Mouse (Mus musculus) lung, embryonic 16.5 days (tissue): Measurements from ENCODE around the gene Wwox. TPM values are rescaled to one million over a fixed set of nuclear protein-coding genes. Genes with fewer than 3 reads are reported as not detected.

Experiments used
- ATAC-seq: fragments of 200-750 bp; cut with Nextera tagmentation; 2 replicates; pipeline ENCODE4 v1.8.0; 2017; ENCODE audit warnings: low read depth, mild to moderate bottlenecking, moderate library complexity
- H3K27ac ChIP-seq: fragments of 300-500 bp; sonication (generic); 2 replicates; pipeline ENCODE4 v1.5.1; 2014; ENCODE audit warnings: mild to moderate bottlenecking, control low read depth, low read length
- H3K27me3 ChIP-seq: fragments of 300-500 bp; sonication (generic); 2 replicates; pipeline ENCODE4 v1.6.1; 2014; ENCODE audit warnings: low read depth, low read length, mixed read lengths; ENCODE audit not compliant: control insufficient read depth, insufficient read depth
- H3K36me3 ChIP-seq: fragments of 300-500 bp; sonication (generic); 2 replicates; pipeline ENCODE4 v1.6.1; 2014; ENCODE audit warnings: low read length; ENCODE audit not compliant: control insufficient read depth, insufficient read depth
- H3K4me1 ChIP-seq: fragments of 300-500 bp; sonication (generic); replicated peaks from 2 replicates; pipeline ENCODE4 v1.6.1; 2014; ENCODE audit warnings: low read length, mixed read lengths; ENCODE audit not compliant: control insufficient read depth, insufficient read depth
- H3K4me2 ChIP-seq: fragments of 300-500 bp; sonication (generic); 2 replicates; pipeline ENCODE4 v1.6.1; 2014; ENCODE audit warnings: low read depth, low read length, control low read depth
- H3K4me3 ChIP-seq: fragments of 300-500 bp; sonication (generic); 2 replicates; pipeline ENCODE4 v1.5.1; 2014; ENCODE audit warnings: mild to moderate bottlenecking, low read length, control low read depth
- H3K9ac ChIP-seq: fragments of 300-500 bp; sonication (generic); 2 replicates; pipeline ENCODE4 v1.6.1; 2014; ENCODE audit warnings: low read length, control low read depth
- H3K9me3 ChIP-seq: fragments of 300-500 bp; sonication (generic); 2 replicates; pipeline ENCODE4 v1.6.1; 2016; ENCODE audit warnings: low read length; ENCODE audit not compliant: control insufficient read depth
- WGBS: fragments of 180-500 bp; shearing (Covaris S2); extraction: QIAGEN DNeasy Blood & Tissue Kit; methylation state at CpG from one replicate; pipeline ENCODE4 v1.1.7; 2014; 5-methylcytosine and 5-hydroxymethylcytosine counted together
- polyA plus RNA-seq: library from polyadenylated mRNA; unstranded; fragments of >200 nt; fragmentation: Nextera tagmentation; extraction: Ambion mirVana; gene quantifications from 2 replicates; pipeline ENCODE4 v1.2.1, GENCODE M21; 2015

The Wwox gene
- polyA plus RNA-seq, 1 experiment from 2014 or later: 20.2 TPM

- Histone ChIP-seq H3K36me3 (no peaks in the 10 kb centered on the region), H3K9ac (no peak overlapping the region), H3K27me3 (no peaks in the 10 kb centered on the region), H3K4me1 (no peaks in the 10 kb centered on the region), H3K27ac (no peak overlapping the region), H3K4me2 (no peak overlapping the region), H3K9me3 (peaks cover 4% of the 10 kb centered on the region; the same call in 1 of the 2 replicates), H3K4me3 (no peak overlapping the region)
- WGBS: 68% methylated on average over 15 of the region's 15 CpGs
- no peak for ATAC-seq
These were observed 538.9 kb downstream of the Wwox start for GRCm38 (mm10) chr8:114978206-114978960.

- Histone ChIP-seq H3K36me3 (no peaks in the 10 kb centered on the region), H3K4me1 (no peaks in the 10 kb centered on the region), H3K9ac (no peak overlapping the region), H3K4me2 (no peak overlapping the region), H3K27me3 (no peaks in the 10 kb centered on the region), H3K27ac (no peak overlapping the region), H3K4me3 (no peak overlapping the region), H3K9me3 (peaks cover 4% of the 10 kb centered on the region; the same call in 1 of the 2 replicates)
- no peak for ATAC-seq
These were observed 540.2 kb downstream of the Wwox start for GRCm38 (mm10) chr8:114979671-114980070.

- no peak overlapping the region for H3K9ac ChIP-seq
- ATAC-seq: no peak
- H3K27ac ChIP-seq: no peak overlapping the region
These were observed 543.3 kb downstream of the Wwox start for GRCm38 (mm10) chr8:114982762-114983161.

DNA sequence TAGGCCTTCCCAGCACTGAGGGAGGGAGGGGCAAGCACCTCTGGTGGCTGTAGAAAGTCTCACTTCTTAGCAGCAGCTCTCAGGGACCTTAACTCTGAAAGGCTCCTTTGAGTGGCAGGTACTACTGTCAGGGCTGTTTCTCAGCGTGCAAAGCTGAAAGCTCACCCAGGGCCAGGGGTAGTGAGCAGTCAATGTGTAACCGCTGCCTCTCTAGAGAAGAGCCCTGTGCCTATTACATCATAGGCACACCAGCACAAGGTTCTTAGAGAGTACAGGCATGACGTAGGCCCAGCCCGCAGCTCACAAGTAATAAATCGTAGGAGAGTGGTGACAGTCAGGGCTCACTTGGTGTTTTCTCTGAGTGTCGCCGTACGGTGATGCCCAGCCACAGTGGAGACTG lies 545.0 kb downstream of the Wwox start:
- H3K4me3 ChIP-seq: no peak overlapping the region
- H3K36me3 ChIP-seq: no peaks in the 10 kb centered on the region
- peaks cover 4% of the 10 kb centered on the region; the same call in 1 of the 2 replicates for H3K9me3 ChIP-seq
- WGBS: 73% methylated on average over 8 of the region's 8 CpGs
- H3K27ac ChIP-seq: no peak overlapping the region
- no peak overlapping the region for H3K4me2 ChIP-seq
- ATAC-seq: 0 out of 2 replicates have a peak, but pooled peaks have one; percentile 20
- no peak overlapping the region for H3K9ac ChIP-seq
- H3K27me3 ChIP-seq: no peaks in the 10 kb centered on the region
- no peaks in the 10 kb centered on the region for H3K4me1 ChIP-seq

More at GRCm38 (mm10) chr8:114982762-114983161, 543.3 kb downstream of the Wwox start:
- Histone ChIP-seq H3K4me2 (no peak overlapping the region), H3K4me3 (no peak overlapping the region), H3K27me3 (no peaks in the 10 kb centered on the region), H3K36me3 (no peaks in the 10 kb centered on the region), H3K4me1 (no peaks in the 10 kb centered on the region), H3K9me3 (peaks cover 4% of the 10 kb centered on the region; the same call in 1 of the 2 replicates)
- 86% methylated on average over 11 of the region's 11 CpGs for WGBS

DNA sequence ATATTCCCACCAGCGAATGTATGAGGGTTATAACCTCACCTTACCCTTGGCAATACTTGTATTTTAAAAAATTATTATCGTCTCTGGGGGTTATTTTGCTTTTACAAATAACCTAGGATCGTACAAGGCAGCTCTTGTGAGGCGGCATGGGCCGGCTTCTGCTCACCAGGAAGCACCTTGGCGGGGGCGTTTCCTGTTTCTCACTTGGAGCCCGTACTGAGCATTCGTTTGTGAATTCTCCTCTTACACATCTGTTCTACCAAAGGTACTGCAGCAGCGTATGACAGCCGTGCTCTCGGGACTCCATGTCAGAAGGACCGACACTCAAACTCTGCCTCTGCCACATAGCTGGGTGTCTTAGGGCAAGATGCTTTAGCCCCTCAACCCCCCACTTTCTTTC lies 546.5 kb downstream of the Wwox start:
- H3K4me2 ChIP-seq: no peak overlapping the region
- H3K4me1 ChIP-seq: no peaks in the 10 kb centered on the region
- H3K27ac ChIP-seq: no peak overlapping the region
- no peaks in the 10 kb centered on the region for H3K36me3 ChIP-seq
- no peaks in the 10 kb centered on the region; the same call in 1 of the 2 replicates for H3K9me3 ChIP-seq
- ATAC-seq: no peak; the same call in 1 of the 2 replicates
- H3K4me3 ChIP-seq: no peak overlapping the region
- H3K27me3 ChIP-seq: no peaks in the 10 kb centered on the region
- WGBS: 71% methylated on average over 13 of the region's 13 CpGs
- H3K9ac ChIP-seq: no peak overlapping the region

- Histone ChIP-seq H3K9ac (no peak overlapping the region), H3K36me3 (no peaks in the 10 kb centered on the region), H3K9me3 (no peaks in the 10 kb centered on the region), H3K4me1 (no peaks in the 10 kb centered on the region), H3K4me3 (no peak overlapping the region), H3K27ac (no peak overlapping the region), H3K4me2 (no peak overlapping the region), H3K27me3 (no peaks in the 10 kb centered on the region)
- WGBS: 66% methylated on average over 10 of the region's 10 CpGs
- ATAC-seq: no peak
These were observed 547.5 kb downstream of the Wwox start for GRCm38 (mm10) chr8:114986971-114987370.

GRCm38 (mm10) chr8:114990865-114991613 lies 551.6 kb downstream of the Wwox start:
- no peak overlapping the region for H3K27ac ChIP-seq
- no peaks in the 10 kb centered on the region for H3K27me3 ChIP-seq
- no peaks in the 10 kb centered on the region for H3K9me3 ChIP-seq
- H3K4me3 ChIP-seq: no peak overlapping the region
- WGBS: 82% methylated on average over 13 of the region's 13 CpGs
- H3K36me3 ChIP-seq: no peaks in the 10 kb centered on the region
- no peak overlapping the region for H3K9ac ChIP-seq
- no peaks in the 10 kb centered on the region for H3K4me1 ChIP-seq
- no peak overlapping the region for H3K4me2 ChIP-seq
- ATAC-seq: no peak

- no peak overlapping the region for H3K4me2 ChIP-seq
- peaks cover 5% of the 10 kb centered on the region; the same call in 1 of the 2 replicates for H3K9me3 ChIP-seq
- H3K4me3 ChIP-seq: no peak overlapping the region
- H3K27ac ChIP-seq: no peak overlapping the region
- H3K27me3 ChIP-seq: no peaks in the 10 kb centered on the region
- H3K4me1 ChIP-seq: peaks cover 3% of the 10 kb centered on the region; the same call in 1 of the 2 replicates
- no peak for ATAC-seq
- no peak overlapping the region for H3K9ac ChIP-seq
- 78% methylated on average over 11 of the region's 11 CpGs for WGBS
- H3K36me3 ChIP-seq: no peaks in the 10 kb centered on the region
These were observed 561.3 kb downstream of the Wwox start for GRCm38 (mm10) chr8:115000736-115001135.

DNA sequence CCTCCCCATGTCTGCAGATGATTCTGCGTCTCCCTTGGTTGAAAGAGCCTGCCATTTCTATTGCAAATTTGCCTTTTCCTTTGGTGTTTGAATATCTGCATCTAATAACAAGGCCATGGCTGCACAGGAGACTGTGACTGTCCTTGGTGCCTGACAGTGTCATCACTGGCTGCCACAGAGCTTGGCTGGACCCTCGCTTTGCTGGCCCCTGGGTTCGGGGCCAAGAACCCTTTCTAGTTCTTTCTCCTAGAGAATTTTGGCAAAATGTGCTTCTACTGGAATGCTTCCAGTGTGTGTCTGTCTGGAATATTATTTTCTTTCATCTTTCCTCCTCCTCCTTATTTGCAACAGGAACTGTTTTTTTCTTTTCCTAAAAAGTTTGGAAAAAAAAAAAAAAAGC lies 565.6 kb downstream of the Wwox start:
- H3K4me3 ChIP-seq: no peak overlapping the region
- H3K27me3 ChIP-seq: no peaks in the 10 kb centered on the region
- peaks cover 28% of the 10 kb centered on the region for H3K4me1 ChIP-seq
- no peaks in the 10 kb centered on the region for H3K36me3 ChIP-seq
- WGBS: 60% methylated on average over 3 of the region's 3 CpGs
- no peak overlapping the region for H3K4me2 ChIP-seq
- H3K9me3 ChIP-seq: no peaks in the 10 kb centered on the region; the same call in 1 of the 2 replicates
- H3K27ac ChIP-seq: no peak overlapping the region
- peak; percentile 37; the same call in 1 of the 2 replicates for ATAC-seq
- H3K9ac ChIP-seq: no peak overlapping the region
